Mouse (Mus musculus) heart, adult 18-20 months (tissue): Measurements from ENCODE around the gene Rbbp5. TPM values are rescaled to one million over a fixed set of nuclear protein-coding genes. Genes with fewer than 3 reads are reported as not detected.

Source experiments
- DNase-seq, 2 experiments: peaks; one replicate each; pipeline ENCODE4 v3.0.0; 2021 to 2022; ENCODE audit warnings: mixed read lengths in 1 of 2
- total RNA-seq, 2 experiments: library from RNA; stranded (reverse); gene quantifications; 2 replicates each; pipeline ENCODE4 v1.2.3; 2021

The Rbbp5 gene
- total RNA-seq, 2 experiments from 2014 or later: 25.1 to 27.6 TPM

- DNase-seq: no peak
Observed at GRCm38 (mm10) chr1:132541171-132541823, 64.1 kb downstream of the Rbbp5 start.

GRCm38 (mm10) chr1:132541824-132542599 lies 64.8 kb downstream of the Rbbp5 start:
- DNase-seq: no peak

- no peak for DNase-seq
Observed at GRCm38 (mm10) chr1:132542762-132543306, 65.7 kb downstream of the Rbbp5 start, which contains the start of gene Cntn2. Gene Cntn2, minus strand, starts transcription at chr1:132543256.

GRCm38 (mm10) chr1:132543789-132544188 lies 66.6 kb downstream of the Rbbp5 start:
- peak; percentile 29 to 40 for DNase-seq

Other genes starting within 250 kb of the Rbbp5 start
- gene Gm10188, start 247.6 kb upstream of the Rbbp5 start, total RNA-seq: not detected
- 10 to 100 TPM; 16.7 to 25.6 TPM for gene Klhdc8a, start 178.7 kb upstream of the Rbbp5 start, total RNA-seq
- 1 to 10 TPM; 4.2 to 4.4 TPM for gene Nuak2, start 161.2 kb upstream of the Rbbp5 start, total RNA-seq
- gene Tmcc2, start 86.1 kb upstream of the Rbbp5 start, total RNA-seq: 10 to 100 TPM; 25.0 to 26.0 TPM
- gene Dstyk, start 59.8 kb upstream of the Rbbp5 start, total RNA-seq: 10 to 100 TPM; 15.2 to 15.3 TPM
- 1 to 10 TPM; 1.5 TPM for gene Tmem81, start 28.9 kb downstream of the Rbbp5 start, total RNA-seq
- gene Cntn2, start 65.9 kb downstream of the Rbbp5 start, total RNA-seq: 1 to 10 TPM; 3.1 to 4.0 TPM